Mouse (Mus musculus) heart, embryonic 11.5 days (tissue): ENCODE results near the gene Alpi. TPM values are rescaled to one million over a fixed set of nuclear protein-coding genes. Genes with fewer than 3 reads are reported as not detected.

ENCODE experiments used
- ATAC-seq: fragments of 200-750 bp; cut with Nextera tagmentation; replicated peaks from 2 replicates; pipeline ENCODE4 v1.8.0; 2017; ENCODE audit warnings: moderate library complexity; ENCODE audit not compliant: insufficient number of reproducible peaks, low FRiP score, low TSS enrichment
- H3K27ac ChIP-seq: fragments of 300-500 bp; sonication (generic); 2 replicates; pipeline ENCODE4 v1.5.1; 2014; ENCODE audit warnings: mild to moderate bottlenecking, low read depth, low read length
- H3K27me3 ChIP-seq: fragments of 300-500 bp; sonication (generic); 2 replicates; pipeline ENCODE4 v1.6.1; 2014; ENCODE audit warnings: mild to moderate bottlenecking, low read length, mixed read lengths; ENCODE audit not compliant: control insufficient read depth, insufficient read depth
- H3K36me3 ChIP-seq: fragments of 300-500 bp; sonication (generic); 2 replicates; pipeline ENCODE4 v1.6.1; 2014; ENCODE audit warnings: mild to moderate bottlenecking, low read length, moderate library complexity, mixed read lengths; ENCODE audit not compliant: control insufficient read depth, insufficient read depth
- H3K4me1 ChIP-seq: fragments of 300-500 bp; sonication (generic); 2 replicates; pipeline ENCODE4 v1.6.1; 2014; ENCODE audit warnings: low read length; ENCODE audit not compliant: control insufficient read depth, insufficient read depth
- H3K4me2 ChIP-seq: fragments of 300-500 bp; sonication (generic); 2 replicates; pipeline ENCODE4 v1.6.1; 2014; ENCODE audit warnings: mild to moderate bottlenecking, moderate library complexity
- H3K4me3 ChIP-seq: fragments of 300-500 bp; sonication (generic); 2 replicates; pipeline ENCODE4 v1.5.1; 2014; ENCODE audit warnings: low read depth, low read length
- H3K9ac ChIP-seq: fragments of 300-500 bp; sonication (generic); 2 replicates; pipeline ENCODE4 v1.6.1; 2014; ENCODE audit warnings: mild to moderate bottlenecking, low read depth, low read length, moderate library complexity
- H3K9me3 ChIP-seq: fragments of 300-500 bp; sonication (generic); replicated peaks from 2 replicates; pipeline ENCODE4 v1.6.1; 2016; ENCODE audit warnings: low read length; ENCODE audit not compliant: control insufficient read depth
- WGBS: fragments of 180-500 bp; shearing (Covaris S2); extraction: QIAGEN DNeasy Blood & Tissue Kit; methylation state at CpG from one replicate; pipeline ENCODE4 v1.1.7; 2014; ENCODE audit not compliant: insufficient replicate concordance; 5-methylcytosine and 5-hydroxymethylcytosine counted together
- polyA plus RNA-seq: library from polyadenylated mRNA; unstranded; fragments of >200 nt; fragmentation: Nextera tagmentation; extraction: Ambion mirVana; gene quantifications from 2 replicates; pipeline ENCODE4 v1.2.1, GENCODE M21; 2014

Alpi gene
- not detected in 2 replicates for polyA plus RNA-seq

DNA sequence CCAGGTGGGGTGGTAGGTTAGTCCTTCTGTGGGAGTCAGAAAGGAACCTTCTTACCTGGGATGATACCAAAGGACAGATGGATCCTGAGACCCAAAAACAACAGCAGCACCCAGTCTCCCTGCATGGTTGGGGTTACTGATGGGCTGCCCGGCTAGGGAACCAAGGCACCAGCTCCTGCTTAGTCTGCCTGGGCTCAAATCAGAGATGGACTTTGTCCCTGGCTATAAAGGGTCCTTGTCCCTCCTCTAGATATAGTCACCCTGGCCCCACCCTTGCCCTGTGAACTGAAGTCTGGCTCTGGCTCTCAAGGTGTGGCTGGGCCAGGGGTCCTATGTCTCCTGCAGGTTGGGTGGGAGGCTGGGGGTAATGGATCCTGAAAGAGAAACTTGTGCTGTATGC, at the start of gene Alpi:
Gene Alpi, minus strand, starts transcription at position 196 of the 400 bp plus-strand sequence.
- no peaks in the 10 kb centered on the region for H3K4me1 ChIP-seq
- H3K4me3 ChIP-seq: no peak within 1 kb of the TSS
- 73% methylated on average over 1 of the region's 1 CpGs for WGBS
- peaks cover 10% of the 10 kb centered on the region for H3K27me3 ChIP-seq
- H3K9ac ChIP-seq: no peak within 1 kb of the TSS
- no peaks in the 10 kb centered on the region for H3K9me3 ChIP-seq
- no peak within 1 kb of the TSS for H3K4me2 ChIP-seq
- H3K27ac ChIP-seq: no peak within 1 kb of the TSS
- H3K36me3 ChIP-seq: no peaks in the 10 kb centered on the region
- no peak for ATAC-seq

DNA sequence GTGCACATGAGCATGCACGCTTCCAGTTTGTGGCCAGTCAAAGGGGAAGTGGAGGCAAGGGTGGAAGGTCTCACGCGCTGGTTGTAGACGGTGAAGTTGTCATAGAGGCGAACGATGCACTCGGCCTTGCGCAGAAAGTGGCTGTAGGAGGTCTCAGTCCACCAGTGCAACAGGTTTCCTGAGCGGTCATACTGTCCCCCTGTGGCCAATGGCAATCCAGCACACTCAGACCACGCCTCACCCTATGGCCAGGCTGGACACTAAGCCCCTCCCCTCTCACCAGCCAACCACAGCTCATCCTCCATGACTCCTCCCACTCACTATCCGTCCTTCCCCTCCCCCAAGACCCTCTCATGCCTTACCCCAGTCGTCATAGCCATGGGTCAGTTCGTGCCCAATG, 48.0 kb upstream of the Alpi start:
- 0 out of 2 replicates have a peak overlapping the region, but pooled peaks have one; percentile 2 for H3K4me2 ChIP-seq
- no peaks in the 10 kb centered on the region for H3K36me3 ChIP-seq
- H3K9ac ChIP-seq: no peak overlapping the region
- 33% methylated on average over 13 of the region's 13 CpGs for WGBS
- H3K27ac ChIP-seq: no peak overlapping the region
- peaks cover 6% of the 10 kb centered on the region for H3K4me1 ChIP-seq
- no peaks in the 10 kb centered on the region for H3K9me3 ChIP-seq
- peaks cover 66% of the 10 kb centered on the region for H3K27me3 ChIP-seq
- ATAC-seq: no peak
- H3K4me3 ChIP-seq: no peak overlapping the region

DNA sequence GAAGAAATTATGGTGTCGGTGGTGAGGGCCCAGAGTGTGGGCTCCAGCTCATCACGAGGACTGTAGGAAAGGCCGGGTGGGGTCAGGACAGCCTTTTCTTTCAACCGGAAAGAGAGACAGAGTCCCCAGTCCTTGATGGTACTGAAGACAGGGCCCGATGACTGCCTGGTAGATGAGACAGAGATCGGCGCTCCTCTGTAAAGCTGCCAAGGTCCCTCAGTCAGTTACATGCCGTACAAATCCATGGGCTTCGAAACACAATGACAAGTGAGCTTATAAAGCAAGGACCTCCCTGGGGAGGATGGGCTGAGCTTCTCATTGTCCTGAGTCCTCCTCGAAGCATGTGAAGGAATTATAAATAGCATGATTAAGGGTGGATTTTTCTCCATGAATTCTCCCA, 41.7 kb upstream of the Alpi start:
- H3K9me3 ChIP-seq: no peaks in the 10 kb centered on the region
- no peaks in the 10 kb centered on the region for H3K36me3 ChIP-seq
- H3K27ac ChIP-seq: no peak overlapping the region
- no peak for ATAC-seq
- no peak overlapping the region for H3K4me2 ChIP-seq
- no peak overlapping the region for H3K9ac ChIP-seq
- 83% methylated on average over 10 of the region's 10 CpGs for WGBS
- no peak overlapping the region for H3K4me3 ChIP-seq
- H3K4me1 ChIP-seq: no peaks in the 10 kb centered on the region
- peaks cover 15% of the 10 kb centered on the region; the same call in 1 of the 2 replicates for H3K27me3 ChIP-seq

DNA sequence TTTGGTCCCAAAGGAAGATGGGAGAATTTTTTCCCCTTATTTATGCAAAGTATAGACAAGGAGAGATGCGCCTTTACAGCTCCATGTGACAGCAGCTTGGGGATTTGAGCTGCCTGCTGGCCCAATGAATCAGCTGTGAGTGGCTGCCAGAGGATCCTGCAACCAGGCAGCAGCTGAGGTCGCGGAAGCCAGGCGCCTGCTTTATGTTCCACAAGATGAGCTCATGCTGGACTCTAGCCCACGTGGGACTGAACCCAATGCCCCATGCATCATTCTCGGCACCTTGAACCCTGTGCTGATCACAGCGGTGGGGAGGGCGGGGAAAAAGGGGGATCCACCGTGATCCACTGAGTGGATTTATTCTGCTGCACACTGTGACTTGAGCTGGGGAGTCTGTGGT, 41.0 kb upstream of the Alpi start:
- Histone ChIP-seq H3K9ac (no peak overlapping the region), H3K4me1 (no peaks in the 10 kb centered on the region), H3K4me2 (no peak overlapping the region), H3K36me3 (no peaks in the 10 kb centered on the region), H3K9me3 (no peaks in the 10 kb centered on the region), H3K27ac (no peak overlapping the region), H3K27me3 (peaks cover 12% of the 10 kb centered on the region; the same call in 1 of the 2 replicates), H3K4me3 (no peak overlapping the region)
- 74% methylated on average over 9 of the region's 9 CpGs for WGBS
- no peak for ATAC-seq

DNA sequence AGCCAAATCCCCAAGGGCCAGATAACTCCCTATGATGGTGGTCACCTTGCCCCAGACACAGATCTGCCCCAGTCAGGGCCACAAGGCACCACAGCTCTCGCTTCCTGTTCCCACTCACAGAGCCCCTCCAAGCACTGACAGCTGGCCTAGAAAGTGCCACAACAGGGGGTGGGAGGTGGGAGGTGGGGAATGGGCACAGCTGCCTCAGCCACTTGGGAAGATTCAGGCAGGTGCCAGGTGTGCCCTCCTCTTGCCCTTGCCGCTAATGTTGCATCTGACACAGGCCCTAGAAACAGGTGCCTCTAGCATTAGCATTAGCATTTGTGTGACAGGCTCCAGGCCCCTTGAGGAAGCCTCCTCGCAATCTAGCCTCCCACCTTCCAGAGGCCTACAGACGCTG, 40.1 kb upstream of the Alpi start:
- Histone ChIP-seq H3K27ac (no peak overlapping the region), H3K27me3 (peaks cover 12% of the 10 kb centered on the region; the same call in 1 of the 2 replicates), H3K4me2 (no peak overlapping the region), H3K9ac (no peak overlapping the region), H3K4me3 (no peak overlapping the region), H3K36me3 (no peaks in the 10 kb centered on the region), H3K9me3 (no peaks in the 10 kb centered on the region), H3K4me1 (no peaks in the 10 kb centered on the region)
- ATAC-seq: no peak
- WGBS: 81% methylated on average over 4 of the region's 4 CpGs

DNA sequence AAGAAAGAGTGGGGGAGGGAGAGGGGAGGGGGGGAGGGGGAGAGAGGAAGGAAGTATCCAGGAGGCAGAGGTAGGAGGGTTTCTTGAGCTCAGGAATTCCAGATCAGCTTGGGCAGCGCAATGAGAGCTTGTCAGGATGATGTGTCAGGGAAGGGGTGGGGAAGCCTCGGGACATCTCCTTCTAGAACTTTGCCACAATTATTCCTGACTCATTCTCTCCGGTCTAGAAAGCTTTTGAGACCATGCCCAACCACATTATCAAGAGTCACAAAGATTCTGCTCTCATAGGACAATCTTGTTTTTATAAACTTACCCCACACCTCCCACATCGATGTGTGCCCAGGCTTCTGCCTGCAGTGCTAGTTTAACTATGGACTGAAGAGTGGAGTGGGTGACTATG, 30.4 kb upstream of the Alpi start:
- Histone ChIP-seq H3K4me3 (no peak overlapping the region), H3K27me3 (peaks cover 27% of the 10 kb centered on the region), H3K27ac (no peak overlapping the region), H3K9me3 (no peaks in the 10 kb centered on the region), H3K36me3 (no peaks in the 10 kb centered on the region), H3K4me2 (no peak overlapping the region), H3K9ac (no peak overlapping the region), H3K4me1 (0 out of 2 replicates have a peak, but pooled peaks cover 2% of the 10 kb centered on the region)
- WGBS: 88% methylated on average over 4 of the region's 4 CpGs
- ATAC-seq: no peak

DNA sequence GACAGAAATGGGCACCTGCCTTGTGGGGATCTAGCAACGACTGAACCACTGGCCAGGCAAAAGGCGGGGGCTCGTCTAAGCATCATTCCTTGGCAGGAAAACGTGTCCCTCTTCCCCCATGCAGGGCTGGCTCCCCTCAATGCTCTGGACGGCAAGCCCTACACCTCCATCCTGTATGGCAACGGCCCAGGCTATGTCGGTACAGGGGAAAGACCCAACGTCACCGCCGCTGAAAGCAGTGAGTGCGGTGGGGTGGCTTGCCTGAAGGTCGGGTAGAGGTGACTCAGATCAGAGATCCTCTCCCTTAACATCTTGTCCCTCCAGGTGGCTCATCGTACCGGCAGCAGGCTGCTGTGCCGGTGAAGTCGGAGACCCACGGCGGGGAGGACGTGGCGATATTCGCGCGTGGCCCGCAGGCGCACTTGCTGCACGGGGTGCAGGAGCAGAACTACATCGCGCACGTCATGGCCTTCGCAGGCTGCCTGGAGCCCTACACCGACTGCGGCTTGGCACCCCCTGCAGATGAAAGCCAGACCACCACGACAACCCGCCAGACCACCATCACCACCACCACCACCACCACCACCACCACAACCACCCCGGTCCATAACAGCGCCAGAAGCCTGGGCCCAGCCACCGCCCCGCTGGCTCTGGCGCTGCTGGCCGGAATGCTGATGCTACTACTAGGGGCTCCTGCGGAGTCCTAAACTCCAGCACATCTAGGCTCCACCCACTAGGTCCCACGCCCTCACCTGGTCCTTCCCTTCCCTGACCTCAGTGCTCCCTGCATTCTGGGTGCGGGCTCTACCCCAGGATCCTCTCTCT, 26.0 kb upstream of the Alpi start:
- Histone ChIP-seq H3K4me2 (peak overlapping the region; percentile 50), H3K27me3 (peaks cover 40% of the 10 kb centered on the region), H3K36me3 (no peaks in the 10 kb centered on the region), H3K27ac (no peak overlapping the region), H3K9ac (no peak overlapping the region), H3K4me1 (0 out of 2 replicates have a peak, but pooled peaks cover 2% of the 10 kb centered on the region), H3K4me3 (peak overlapping the region; percentile 22; the same call in 1 of the 2 replicates), H3K9me3 (no peaks in the 10 kb centered on the region)
- 9% methylated on average over 43 of the region's 43 CpGs for WGBS
- ATAC-seq: no peak

DNA sequence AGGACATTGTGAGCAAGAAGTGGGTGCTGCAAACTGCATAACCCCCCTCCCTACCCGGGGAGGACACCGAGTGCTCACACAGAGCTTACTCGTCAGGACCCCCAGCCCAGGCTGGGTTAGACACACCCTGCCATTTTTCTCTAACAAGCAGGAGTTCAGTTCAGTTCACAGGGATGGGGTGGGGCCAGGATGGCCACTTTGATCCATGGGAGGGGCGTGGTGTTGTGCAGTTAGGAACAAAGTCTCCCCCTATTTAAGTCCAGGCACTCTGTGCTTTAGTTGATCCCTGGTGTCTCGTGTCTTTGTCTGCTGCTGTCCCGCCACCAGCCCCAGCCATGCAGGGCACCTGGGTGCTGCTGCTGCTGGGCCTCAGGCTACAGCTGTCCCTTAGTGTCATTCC, 23.3 kb upstream of the Alpi start, which contains the start of gene Akp3:
Gene Akp3, plus strand, starts transcription at position 301 of the 400 bp plus-strand sequence.
- Histone ChIP-seq H3K4me2 (no peak within 1 kb of the TSS), H3K36me3 (no peaks in the 10 kb centered on the region), H3K9ac (no peak within 1 kb of the TSS), H3K9me3 (no peaks in the 10 kb centered on the region), H3K4me3 (no peak within 1 kb of the TSS), H3K27me3 (peaks cover 40% of the 10 kb centered on the region), H3K4me1 (0 out of 2 replicates have a peak, but pooled peaks cover 2% of the 10 kb centered on the region), H3K27ac (no peak within 1 kb of the TSS)
- ATAC-seq: no peak
- WGBS: 80% methylated on average over 6 of the region's 6 CpGs
